Mouse (Mus musculus) spleen, postnatal 14 days (tissue): ENCODE measurements at regions not wholly inside any gene's neighbourhood (a gene's known extent, or its start where the extent isn't known, plus 50 kb on each side); places are given as distances from the start of the nearest gene placed in this dataset.
"Not testable (repeated sequence)": the region's sequence is repeated elsewhere in the genome, so short reads cannot be mapped to it uniquely, and the experiment has no call there.

Source experiments
- DNase-seq, 2 experiments: peaks; one replicate each; pipeline ENCODE4 v3.0.0; 2021 to 2022; ENCODE audit warnings: low spot score in 2 of 2

DNA sequence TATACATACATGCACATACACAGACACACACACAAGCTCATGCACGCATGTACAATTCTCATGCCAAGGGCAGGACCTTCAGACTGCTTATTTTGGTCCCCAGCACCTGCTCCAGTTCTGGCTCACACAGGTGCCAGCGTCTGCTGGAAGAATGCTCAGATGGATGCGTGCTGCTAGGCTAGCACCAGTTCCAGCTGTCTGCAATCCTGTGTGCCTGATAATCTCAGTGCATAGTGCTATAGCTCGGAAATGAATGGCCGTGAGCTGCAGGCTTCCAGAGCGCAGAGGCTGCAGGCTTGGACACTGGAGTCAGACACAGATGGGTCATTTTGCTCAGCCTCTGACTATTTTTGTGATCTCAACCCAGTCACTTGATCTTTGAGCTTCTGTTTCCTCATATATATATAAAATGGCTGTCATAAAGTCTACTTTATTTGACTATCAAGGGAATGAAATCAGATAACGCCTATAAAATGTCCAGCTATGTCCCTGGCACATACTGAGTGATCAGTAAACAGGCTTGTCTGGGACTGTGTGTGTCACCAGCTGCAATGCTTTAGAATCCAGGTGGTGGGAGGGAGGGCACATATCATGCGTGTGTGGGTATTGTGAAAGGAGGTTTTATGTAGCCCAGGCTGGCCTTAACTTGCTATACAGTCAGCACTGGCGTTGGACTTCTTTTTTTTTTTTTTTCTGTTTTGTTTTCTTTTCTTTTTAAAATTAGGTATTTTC lies 91.7 kb upstream of the Eif4g2 start:
- DNase-seq, result no peak

DNA sequence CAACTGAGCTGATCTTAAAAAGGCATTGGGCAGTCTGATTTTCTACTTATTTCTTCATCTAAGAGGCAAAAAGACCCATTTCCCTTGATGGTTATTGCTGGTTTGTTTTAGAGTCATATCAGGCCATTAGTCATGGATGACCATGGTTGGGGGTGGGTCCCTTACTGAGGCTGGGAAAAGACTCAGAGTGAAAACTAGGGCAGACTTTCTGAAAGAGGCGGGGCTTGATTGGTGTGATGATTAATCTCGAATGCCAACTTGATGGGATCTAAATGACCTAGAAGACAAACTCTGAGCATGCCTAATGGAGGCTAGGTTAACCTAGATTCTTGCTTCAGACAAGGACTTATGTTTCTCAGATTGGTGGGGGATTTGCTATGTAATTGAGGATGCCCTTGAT lies 89.2 kb upstream of the Eif4g2 start:
- DNase-seq, result no peak

DNA sequence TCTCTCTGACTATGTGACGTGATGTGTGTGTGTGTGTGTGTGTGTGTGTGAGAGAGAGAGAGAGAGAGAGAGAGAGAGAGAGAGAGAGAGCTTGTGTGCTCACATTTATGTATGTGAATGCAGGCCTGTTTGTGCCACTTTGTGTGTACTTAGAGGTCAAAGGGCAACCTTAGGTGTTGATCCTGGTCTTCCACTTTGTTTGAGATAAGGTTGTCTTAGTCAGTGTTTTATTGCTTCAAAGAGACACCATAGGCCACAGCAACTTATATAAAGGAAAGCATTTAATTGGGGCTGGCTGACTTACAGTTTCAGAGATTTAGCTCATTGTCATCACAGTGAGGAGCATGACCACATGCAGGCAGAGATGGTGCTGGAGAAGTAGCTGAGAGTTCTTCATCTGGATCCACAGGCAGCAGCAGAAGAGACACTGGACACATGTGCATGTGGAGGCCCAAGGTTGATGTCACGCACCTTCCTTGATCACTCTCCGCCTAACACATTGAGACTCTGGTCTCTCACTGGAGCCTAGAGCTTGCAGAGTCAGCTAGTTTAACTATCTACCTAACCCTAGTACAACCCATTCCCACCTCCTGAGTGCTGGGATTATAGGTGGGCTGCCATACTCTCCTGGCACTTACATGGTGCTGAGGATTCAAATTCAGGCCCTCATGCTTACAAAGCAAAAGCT lies 85.9 kb upstream of the Eif4g2 start:
- DNase-seq, result not testable (repeated sequence)

DNA sequence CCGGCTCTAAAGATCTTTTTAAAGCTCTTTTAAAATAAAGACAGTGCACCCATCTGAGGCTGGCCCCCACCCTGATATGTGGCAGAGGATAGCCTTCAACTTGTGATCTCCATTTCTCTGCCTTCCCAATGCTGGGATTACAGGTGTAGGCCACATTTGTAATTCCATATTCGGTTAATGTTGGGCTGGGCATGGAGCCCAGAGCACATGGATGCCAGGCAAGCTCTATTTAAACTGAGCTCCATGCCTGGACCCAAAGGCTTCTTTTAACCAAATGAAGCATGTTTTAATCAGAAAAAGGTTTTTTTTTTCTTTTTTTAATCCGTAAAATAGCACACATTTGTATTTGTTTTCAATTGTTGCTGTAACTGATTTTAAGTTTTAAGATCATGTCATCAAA lies 82.2 kb upstream of the Eif4g2 start:
- no peak for DNase-seq

DNA sequence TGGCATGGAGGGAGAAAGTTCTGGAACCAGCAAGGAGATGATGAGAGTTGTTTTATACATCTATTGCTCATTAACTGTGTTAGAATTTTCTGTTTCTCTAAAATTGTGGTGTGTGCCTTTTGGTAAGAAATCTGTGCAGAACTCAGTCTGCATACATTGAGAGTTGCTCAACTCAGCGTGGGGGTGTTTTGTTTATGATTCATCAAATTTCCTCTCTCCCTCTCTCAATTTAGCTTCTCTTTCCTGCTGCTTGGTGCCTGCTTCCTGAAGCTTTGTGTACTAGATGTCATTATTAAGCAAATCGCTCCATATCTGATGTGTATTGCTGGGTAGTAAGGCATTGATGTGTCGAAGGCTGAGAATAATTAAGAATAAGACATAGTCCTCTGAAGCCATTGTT lies 81.4 kb upstream of the Eif4g2 start:
- no peak for DNase-seq

DNA sequence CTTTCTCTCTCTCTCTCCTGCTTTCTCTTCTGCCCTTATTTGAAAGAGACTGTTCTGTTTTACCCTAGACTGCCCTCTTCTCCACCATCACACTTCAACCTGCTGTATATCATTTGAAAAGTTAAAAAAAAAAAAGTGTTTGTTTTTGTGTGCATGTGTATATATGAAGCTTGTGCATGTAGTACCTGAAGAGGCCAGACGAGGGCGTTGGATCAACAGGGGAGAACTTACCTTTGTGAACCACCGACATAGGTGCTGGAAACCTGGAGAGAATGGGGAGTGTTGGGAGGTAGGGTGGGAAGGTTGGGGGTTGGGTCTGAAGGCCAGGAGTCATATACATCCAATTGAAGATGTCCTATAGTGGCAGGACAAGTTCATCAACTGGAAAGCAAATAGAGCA lies 81.0 kb upstream of the Eif4g2 start:
- DNase-seq, result no peak

DNA sequence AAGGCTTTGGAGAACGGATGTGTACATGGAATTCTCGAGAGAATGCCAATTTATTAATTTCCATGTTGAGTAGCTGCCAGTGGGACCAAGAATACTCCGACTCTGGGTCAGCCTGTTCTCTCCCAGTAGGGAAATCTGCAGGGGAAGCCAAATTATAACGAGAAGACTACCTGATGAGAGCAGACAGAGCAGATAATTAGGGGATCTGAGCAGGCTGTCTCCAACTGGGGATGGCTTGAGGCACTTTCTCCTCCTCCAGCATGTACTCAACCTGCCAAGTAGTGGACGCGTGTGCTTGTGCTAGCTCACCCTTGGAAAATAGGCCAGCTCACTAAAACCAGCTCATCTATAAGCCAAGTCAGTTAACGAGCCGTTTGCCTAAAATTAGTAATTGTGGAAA lies 80.5 kb upstream of the Eif4g2 start:
- DNase-seq, result no peak

DNA sequence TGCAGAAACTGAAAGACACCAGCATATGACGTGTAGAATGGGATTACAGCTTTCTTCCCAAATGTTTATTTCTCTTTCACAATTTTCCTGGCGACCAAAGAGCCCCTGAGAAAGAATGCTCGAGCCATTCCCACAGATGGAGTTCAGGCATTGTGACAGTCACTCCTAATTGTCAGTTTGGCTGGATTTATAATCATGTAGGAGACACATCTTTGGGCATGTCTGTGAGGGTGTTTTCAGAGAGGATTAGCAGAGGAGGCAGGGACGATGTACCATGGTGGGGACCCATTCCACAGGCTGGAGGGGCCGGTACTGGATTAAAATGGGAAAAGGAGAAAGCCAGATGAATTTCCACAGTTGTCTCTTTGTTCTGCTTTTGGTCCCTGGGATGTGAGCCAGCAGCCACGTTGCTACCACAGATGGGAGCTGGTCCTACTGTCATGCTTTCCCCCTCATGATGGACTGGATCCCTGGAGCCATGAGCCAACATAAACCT lies 76.0 kb upstream of the Eif4g2 start:
- no peak for DNase-seq

DNA sequence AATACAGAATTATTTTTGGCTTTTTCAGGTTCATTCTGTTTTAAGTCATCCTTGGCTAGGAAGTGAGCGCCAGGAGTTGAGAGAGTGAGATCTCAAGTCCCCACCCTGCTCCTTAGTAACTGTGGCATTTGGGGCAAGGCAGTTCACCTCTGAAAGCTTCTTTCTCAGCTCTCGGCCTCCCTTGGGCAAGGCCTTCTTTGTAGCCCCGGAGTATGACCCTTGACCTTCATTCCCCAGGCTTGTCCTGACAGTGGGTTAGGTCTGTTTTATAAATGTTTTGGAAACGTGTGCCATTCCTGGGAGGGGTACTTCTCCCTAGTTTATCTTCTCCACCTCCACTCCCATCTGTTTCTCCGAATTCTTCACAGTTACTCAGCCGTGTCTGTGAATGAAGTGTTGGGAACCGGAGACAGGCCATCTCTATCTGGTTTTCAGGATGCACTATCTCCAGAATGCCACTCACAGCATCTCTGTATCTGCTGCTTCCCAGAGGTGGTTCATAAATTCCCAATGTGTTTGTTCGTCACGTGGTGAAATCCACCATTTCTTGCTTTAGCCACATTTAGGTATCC lies 75.0 kb upstream of the Eif4g2 start:
- DNase-seq, result no peak

DNA sequence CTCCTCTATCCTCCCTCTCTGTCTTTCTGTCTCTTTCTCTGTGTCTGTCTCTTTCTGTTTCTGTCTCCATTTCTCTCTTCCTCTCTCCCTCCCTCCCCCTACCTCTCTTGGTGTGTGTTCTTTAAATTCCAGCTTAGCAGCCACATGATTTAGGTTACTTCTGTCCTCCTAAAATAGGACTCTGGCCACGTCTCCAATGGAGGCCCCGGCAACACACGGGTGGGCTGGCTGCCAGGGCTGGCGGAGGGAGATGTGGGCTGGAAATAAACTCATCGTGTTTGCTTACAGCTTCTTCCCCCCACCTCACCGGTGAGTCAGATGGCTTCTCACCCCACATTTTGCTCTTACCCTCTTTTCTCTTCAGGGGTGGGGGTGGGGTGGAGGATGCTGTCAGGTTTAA lies 74.5 kb upstream of the Eif4g2 start:
- DNase-seq, result no peak

DNA sequence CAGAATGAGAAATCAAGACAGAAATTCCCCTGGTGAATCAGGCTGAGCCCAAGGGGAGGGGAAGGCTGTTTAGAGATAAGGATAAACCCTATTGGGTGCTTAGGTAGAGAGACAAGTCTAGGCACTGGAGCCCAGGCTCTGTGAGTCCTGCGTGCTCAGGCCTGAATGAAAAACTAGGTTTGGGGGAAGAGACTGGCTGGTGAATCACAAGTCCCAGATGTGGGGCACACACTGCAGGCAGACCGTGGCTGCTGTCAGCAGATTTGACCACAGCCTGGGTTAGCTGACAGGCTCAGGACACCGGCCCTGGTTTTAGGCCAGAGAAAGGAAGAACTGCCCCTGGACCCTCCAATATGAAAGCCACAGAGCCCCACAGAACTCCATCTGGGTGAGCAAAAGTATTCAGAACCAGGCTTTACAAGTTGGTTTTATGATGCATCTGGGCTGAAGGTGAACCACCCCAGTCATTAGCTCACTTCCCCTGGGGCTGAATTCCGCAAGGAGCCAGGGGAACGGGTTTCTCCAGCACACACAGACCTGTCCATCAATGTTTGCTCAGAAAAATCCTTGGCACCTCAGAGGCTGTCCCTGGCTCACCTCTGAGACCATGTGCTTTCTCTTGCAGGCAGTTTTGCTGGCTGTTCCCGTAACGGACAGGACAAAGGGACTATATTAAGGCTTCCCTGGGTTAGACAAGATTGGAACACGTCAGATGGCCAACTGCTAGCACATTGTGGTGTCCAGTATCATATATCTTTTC lies 73.8 kb upstream of the Eif4g2 start:
- DNase-seq, result no peak

DNA sequence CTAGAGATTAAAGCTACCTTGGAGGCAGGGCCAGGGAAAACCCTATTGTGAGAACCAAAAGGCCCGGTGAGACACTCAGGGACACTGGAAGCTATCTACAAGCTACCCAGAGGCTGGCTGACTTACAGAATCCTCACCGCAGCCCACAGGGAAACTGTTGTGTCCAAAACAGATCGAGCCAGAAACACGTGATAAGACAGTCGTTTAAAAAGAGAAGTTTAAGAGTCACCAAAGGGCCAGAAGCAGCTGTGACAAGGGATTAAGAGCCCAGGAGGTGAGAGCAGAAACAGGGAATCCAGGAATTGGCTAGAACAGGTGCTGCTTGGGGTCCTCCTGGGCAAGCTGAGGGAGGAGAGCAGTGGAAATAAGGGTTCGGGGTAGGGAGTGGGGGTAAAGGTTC lies 73.2 kb upstream of the Eif4g2 start:
- DNase-seq, result no peak

DNA sequence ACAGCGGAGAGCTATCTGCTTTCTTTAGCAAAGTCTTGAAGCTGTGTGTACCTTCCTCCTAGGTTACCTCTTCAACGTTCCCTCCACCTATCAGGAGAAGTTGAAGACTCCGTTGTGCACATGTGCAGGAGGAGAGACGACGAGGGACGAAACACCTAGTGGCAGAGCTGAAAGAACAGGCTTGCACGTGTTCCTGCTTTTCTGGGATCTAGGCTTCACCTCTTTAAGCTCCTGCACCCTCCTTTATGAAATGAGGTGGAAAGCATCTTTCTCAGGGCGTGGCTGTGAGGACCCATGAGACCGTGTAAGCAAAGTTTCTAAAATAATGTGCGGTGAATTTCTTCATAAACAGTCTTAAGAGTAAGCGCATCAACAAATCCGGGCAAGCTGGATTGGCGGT lies 71.4 kb upstream of the Eif4g2 start:
- no peak for DNase-seq

DNA sequence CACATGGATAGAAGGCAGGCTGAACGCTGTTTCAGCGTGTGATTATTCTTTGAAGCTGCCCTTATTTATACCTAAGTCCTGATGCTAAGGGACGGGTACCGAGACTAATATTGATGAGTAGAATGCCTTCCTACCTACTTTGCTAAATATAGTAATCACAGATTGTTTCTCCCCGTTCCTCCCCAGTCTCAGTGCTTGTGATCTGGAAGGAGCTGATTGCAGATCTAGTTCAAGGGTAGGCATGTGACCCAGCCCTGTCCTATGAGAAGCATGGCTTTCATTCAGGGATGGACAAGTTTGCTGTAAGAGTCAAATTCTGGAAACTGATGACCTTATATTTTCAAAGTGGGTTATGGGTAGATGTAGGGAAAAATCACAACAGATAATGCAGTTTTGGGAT lies 67.7 kb upstream of the Eif4g2 start:
- DNase-seq, result no peak

DNA sequence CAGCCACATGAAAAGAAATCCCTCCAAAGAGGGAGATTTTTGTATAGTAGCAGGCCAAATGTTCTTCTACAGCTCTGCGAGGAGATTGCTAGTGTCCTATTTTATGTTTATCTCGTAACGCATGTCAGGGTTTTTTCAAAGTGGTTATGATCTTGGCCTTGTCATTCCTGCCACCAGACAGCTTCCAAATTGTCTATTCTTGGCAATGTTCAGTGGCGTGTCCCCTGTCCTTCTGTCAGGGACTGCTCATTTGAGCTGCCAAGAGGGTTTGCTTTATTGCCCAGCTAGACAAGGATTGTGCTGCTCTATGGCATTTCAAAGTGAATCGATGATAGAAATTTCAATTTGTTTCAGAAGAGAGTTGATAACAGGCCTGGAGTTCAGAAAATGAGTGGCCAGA lies 67.3 kb upstream of the Eif4g2 start:
- no peak for DNase-seq

DNA sequence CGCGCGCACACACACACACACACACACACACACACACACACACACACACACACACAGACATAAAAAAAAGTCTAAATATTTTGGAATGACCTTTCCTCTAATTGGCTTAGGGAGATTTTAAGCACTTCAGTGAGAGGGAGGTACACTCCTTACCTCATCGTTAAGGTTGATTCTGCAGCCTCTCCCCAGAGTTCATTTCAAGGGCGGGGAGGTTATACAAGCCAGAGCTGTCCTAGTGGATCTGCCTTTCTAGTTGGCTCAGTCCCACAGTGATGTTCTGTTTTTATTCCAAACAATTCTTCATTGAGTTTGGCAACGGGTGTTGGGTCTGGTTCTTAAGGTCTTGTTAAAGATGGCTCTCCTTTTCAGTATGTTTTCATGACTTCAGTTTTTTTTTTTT lies 64.8 kb upstream of the Eif4g2 start:
- no peak for DNase-seq

DNA sequence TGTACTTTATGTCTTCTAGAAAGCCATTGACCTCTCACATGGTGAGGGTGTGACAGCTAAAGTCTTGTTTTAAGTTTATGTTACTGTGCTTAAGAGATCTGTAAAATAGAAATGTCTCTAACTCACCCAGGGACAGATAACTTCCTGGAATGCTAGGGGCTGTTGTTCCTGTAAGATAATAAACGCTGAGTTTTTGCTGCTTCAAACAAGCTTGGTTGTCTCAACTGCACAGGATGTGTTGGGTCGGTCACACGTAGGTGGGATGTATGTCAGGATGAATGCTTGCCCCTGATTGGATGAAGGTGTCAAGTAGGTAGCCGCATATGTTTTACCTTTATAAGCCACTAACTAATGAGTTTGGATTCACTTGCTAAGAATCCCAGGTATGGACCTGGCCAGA lies 63.8 kb upstream of the Eif4g2 start:
- no peak for DNase-seq

DNA sequence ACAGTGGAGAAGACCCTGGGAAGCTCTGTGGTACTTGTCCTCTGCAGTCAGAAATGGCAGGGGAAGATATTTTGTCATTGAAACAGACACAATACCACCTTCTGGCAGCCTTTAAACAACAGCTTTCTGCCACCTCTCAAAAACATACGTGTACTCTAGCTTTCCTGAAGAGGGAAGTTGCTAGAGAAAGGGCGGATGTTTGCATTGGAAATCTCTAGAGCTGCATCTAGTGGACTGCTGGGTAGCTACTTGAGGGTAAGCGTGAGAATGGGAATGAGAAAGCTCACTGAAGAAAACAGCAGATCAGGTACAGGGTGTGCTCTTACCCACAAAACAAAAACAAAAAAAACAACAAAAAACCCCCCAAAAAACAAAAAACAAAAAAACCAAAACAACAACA lies 61.4 kb upstream of the Eif4g2 start:
- no peak for DNase-seq

DNA sequence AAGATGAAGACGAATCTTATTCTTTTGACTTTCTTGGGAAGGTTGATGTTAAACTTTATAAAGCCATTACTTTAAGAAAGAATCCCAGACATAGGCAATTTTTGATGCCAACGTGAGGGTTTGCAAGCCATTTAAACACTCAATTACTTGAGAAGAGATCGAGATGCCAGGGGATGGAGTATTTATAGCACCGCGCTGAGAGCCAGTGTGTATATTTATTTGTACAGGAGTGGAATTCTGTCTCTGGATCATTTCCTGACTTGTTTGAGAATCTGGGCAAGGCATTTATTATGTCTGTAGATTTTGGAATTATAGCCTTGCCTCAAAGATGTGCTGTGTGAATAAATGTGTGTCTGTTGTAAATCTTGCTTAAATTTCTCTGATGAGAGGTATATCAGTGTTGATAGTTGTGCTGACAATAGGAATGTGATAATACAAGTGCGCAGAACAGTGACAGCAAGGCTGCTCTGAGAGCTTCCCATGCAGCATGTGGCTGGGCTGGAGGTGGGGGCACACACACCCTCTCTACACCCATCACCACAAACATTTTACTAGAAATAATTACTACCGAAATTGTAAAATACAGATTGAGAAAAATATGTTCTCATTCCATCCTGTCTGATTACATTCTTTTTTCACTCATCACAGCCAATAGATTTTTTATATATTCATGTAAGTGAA lies 58.6 kb upstream of the Eif4g2 start:
- DNase-seq, result no peak

DNA sequence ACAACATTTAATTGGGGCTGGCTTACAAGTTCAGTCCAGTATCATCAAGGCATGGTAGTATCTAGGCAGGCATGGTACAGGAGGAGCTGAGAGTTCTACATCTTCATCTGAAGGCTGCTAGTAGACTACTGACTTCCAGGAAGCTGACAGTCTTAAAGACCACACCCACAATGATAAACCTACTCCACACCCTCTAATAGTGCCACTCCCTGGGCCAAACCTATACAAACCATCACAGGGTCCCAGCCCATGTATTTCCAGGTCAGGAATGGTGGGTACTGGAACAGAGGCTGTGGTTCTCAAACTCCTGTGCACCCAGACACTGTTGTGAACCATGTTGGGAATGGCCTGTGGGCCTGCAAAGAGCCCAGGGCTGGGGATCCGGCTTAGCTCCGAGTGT lies 55.2 kb upstream of the Eif4g2 start:
- DNase-seq, result no peak

DNA sequence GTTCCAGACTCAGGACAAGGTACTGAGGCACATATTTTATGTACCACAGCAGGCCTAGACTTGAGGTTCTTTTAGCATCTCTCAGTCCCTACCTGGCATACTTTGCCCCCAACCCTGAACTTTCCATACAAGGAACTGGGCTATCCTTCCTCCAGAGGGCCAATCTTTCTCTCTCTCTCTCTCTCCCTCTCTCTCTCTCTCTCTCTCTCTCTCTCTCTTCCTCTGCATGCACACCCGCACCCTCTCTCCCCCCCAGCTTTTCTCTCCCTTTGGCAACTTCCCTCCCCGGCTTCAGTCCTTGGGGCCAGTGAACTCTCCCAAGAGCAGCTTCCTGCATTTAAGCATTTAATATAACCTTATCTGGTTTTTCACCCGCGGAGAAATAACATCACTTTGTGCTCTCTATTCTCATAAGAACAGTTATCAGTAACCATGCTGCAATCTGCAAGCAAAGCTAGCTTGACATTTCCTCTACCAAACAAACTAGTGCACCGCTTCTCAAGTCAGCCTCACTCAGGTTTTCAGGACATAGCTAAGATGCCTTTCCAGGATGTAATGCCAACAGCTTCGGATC lies 53.3 kb upstream of the Eif4g2 start:
- no peak for DNase-seq

DNA sequence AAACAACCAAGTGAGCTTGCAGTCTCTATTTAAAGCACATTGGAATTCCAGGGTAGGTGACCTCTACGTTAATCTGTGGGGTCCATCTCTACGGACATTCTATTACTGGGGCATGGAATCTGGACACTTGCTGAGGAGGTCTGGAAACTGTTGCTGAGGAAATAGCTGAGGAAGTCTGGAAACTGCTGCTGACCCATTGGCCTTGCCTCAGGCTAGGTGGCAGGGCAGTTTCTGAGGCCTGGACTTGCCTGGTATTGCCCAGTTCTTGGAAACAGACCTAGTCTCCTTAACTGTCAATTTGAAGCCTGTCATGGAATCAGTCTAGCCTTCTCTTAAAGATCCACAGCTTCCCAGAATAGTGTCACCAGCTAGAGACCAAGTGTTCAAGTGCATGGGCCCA lies 51.7 kb upstream of the Eif4g2 start:
- DNase-seq, result no peak
